Mouse (Mus musculus) C2C12 (cell line): Measurements from ENCODE around the gene Mapk3. TPM values are rescaled to one million over a fixed set of nuclear protein-coding genes. Genes with fewer than 3 reads are reported as not detected.

Experiments used
- H3K27me3 ChIP-seq: one replicate; pipeline ENCODE4 v1.6.1; 2011; ENCODE audit not compliant: control insufficient read depth, insufficient read depth, insufficient read length
- H3K36me3 ChIP-seq: one replicate; pipeline ENCODE4 v1.6.1; 2011; ENCODE audit not compliant: control insufficient read depth, insufficient read depth
- H3K4me3 ChIP-seq: one replicate; pipeline ENCODE4 v1.5.1; 2011; ENCODE audit warnings: mild to moderate bottlenecking, control low read depth; ENCODE audit not compliant: poor library complexity, insufficient read depth, severe bottlenecking
- H3K79me2 ChIP-seq: one replicate; pipeline ENCODE4 v1.6.1; 2011; ENCODE audit not compliant: control insufficient read depth, insufficient read depth
- H3K79me3 ChIP-seq: one replicate; pipeline ENCODE4 v1.6.1; 2011; ENCODE audit warnings: low read depth, control low read depth
- H3ac ChIP-seq: one replicate; pipeline ENCODE3; 2011; ENCODE audit warnings: low read depth; ENCODE audit not compliant: control insufficient read depth, insufficient read length
- CEBPB ChIP-seq: IDR thresholded peaks from one replicate; pipeline ENCODE4 v1.6.1; 2011; ENCODE audit warnings: low read depth, mild to moderate bottlenecking, control low read depth, moderate library complexity
- CTCF ChIP-seq: IDR thresholded peaks from one replicate; pipeline ENCODE4 v1.5.1; 2011; ENCODE audit not compliant: control insufficient read depth, insufficient read depth, insufficient read length
- FOSL1 ChIP-seq: IDR thresholded peaks from one replicate; pipeline ENCODE4 v1.8.0; 2011; ENCODE audit warnings: mild to moderate bottlenecking, low read length; ENCODE audit not compliant: poor library complexity, insufficient read depth, severe bottlenecking
- MAX ChIP-seq: IDR thresholded peaks from one replicate; pipeline ENCODE4 v1.6.1; 2011; ENCODE audit warnings: mild to moderate bottlenecking, control low read depth
- MYOD1 ChIP-seq: IDR thresholded peaks from one replicate; pipeline ENCODE4 v1.6.1; 2011; ENCODE audit warnings: low read depth; ENCODE audit not compliant: control insufficient read depth, insufficient read length
- MYOG ChIP-seq: IDR thresholded peaks from one replicate; pipeline ENCODE4 v1.6.1; 2011; ENCODE audit not compliant: control insufficient read depth, insufficient read length; ENCODE audit errors: extremely low read depth
- USF1 ChIP-seq: IDR thresholded peaks from one replicate; pipeline ENCODE4 v1.6.1; 2011; ENCODE audit warnings: low read depth, mild to moderate bottlenecking, control low read depth, moderate library complexity
- long read RNA-seq, 2 experiments: library from polyadenylated mRNA; unstranded; transcript quantifications; one replicate each; pipeline ENCODE4 v2.0.0; 2019 to 2020
- polyA plus RNA-seq: library from polyadenylated mRNA; unstranded; fragments of >200 nt; fragmentation: generic; extraction: Trizol; gene quantifications from one replicate; pipeline ENCODE4 v1.2.1, GENCODE M21; 2012; ENCODE audit warnings: missing spikeins

Gene Mapk3
- polyA plus RNA-seq = 168 TPM
- long read RNA-seq, experiment 1, transcript Mapk3-202 (9 exons, 1,800 nt) = major isoform, 12 of 40 reads
- long read RNA-seq, experiment 1, partial matches to known transcripts = 28 of 40 reads
- long read RNA-seq, experiment 1, other reads (novel, unspliced or antisense) = 0 of 40 reads
- long read RNA-seq, experiment 2, transcript Mapk3-203 (8 exons, 1,716 nt) = minor isoform, 12 of 82 reads
- long read RNA-seq, experiment 2, transcript Mapk3-202 (9 exons, 1,800 nt) = major isoform, 63 of 82 reads
- long read RNA-seq, experiment 2, partial matches to known transcripts = 4 of 82 reads
- long read RNA-seq, experiment 2, other reads (novel, unspliced or antisense) = 3 of 82 reads

GRCm38 (mm10) chr7:126759050-126759671 is at the start of gene Mapk3:
Mapk3 (plus strand) TSS chr7:126759601.
- H3K27me3 ChIP-seq = no peaks in the 10 kb centered on the region
- peak within 1 kb of the TSS; percentile 68 for H3K4me3 ChIP-seq
- peaks cover 1% of the 10 kb centered on the region for H3K79me3 ChIP-seq
- H3ac ChIP-seq = peak within 1 kb of the TSS; percentile 85
- H3K36me3 ChIP-seq = peaks cover 9% of the 10 kb centered on the region
- peaks cover 22% of the 10 kb centered on the region for H3K79me2 ChIP-seq
- TF ChIP-seq CTCF (peak; percentile 62), MAX (no peak), USF1 (peak; percentile 81)

GRCm38 (mm10) chr7:126710266-126710665 is 49.1 kb upstream of the Mapk3 start:
- TF ChIP-seq USF1 (no peak), MAX (no peak), CEBPB (no peak), MYOD1 (no peak), MYOG (no peak), FOSL1 (no peak)
- Histone ChIP-seq H3K36me3 (no peaks in the 10 kb centered on the region), H3K27me3 (peaks cover 30% of the 10 kb centered on the region), H3K4me3 (no peak overlapping the region), H3ac (no peak overlapping the region), H3K79me3 (no peaks in the 10 kb centered on the region), H3K79me2 (no peaks in the 10 kb centered on the region)

GRCm38 (mm10) chr7:126711910-126712309 is 47.5 kb upstream of the Mapk3 start:
- Histone ChIP-seq H3K36me3 (no peaks in the 10 kb centered on the region), H3K4me3 (no peak overlapping the region), H3K27me3 (peaks cover 31% of the 10 kb centered on the region), H3ac (no peak overlapping the region), H3K79me2 (no peaks in the 10 kb centered on the region), H3K79me3 (no peaks in the 10 kb centered on the region)
- TF ChIP-seq MAX (no peak), FOSL1 (no peak), MYOD1 (no peak), MYOG (no peak), CTCF (no peak), USF1 (no peak), CEBPB (no peak)

- H3K36me3 ChIP-seq = no peaks in the 10 kb centered on the region
- H3ac ChIP-seq = no peak overlapping the region
- H3K79me2 ChIP-seq = no peaks in the 10 kb centered on the region
- H3K27me3 ChIP-seq = peaks cover 15% of the 10 kb centered on the region
- H3K4me3 ChIP-seq = no peak overlapping the region
- no peak for TF ChIP-seq FOSL1
- TF ChIP-seq CEBPB = no peak
- TF ChIP-seq USF1 = no peak
- no peak for TF ChIP-seq MAX
- no peak for TF ChIP-seq CTCF
- no peak for TF ChIP-seq MYOD1
- no peak for TF ChIP-seq MYOG
- H3K79me3 ChIP-seq = no peaks in the 10 kb centered on the region
Observed at GRCm38 (mm10) chr7:126715679-126716078, 43.7 kb upstream of the Mapk3 start.

- Histone ChIP-seq H3K27me3 (peaks cover 15% of the 10 kb centered on the region), H3K4me3 (no peak overlapping the region), H3K79me2 (no peaks in the 10 kb centered on the region), H3ac (no peak overlapping the region), H3K79me3 (no peaks in the 10 kb centered on the region), H3K36me3 (no peaks in the 10 kb centered on the region)
- TF ChIP-seq CEBPB (no peak), MYOG (no peak), CTCF (no peak), FOSL1 (no peak), MYOD1 (no peak), MAX (no peak), USF1 (no peak)
Observed at GRCm38 (mm10) chr7:126717566-126717965, 41.8 kb upstream of the Mapk3 start.
